Comparison of ENCODE assay signal across 8 mouse cellular contexts in genomic region chr10:80677128-80677875, GRCm38 (mm10). TPM values are rescaled to one million over a fixed set of nuclear protein-coding genes. Genes with fewer than 3 reads are reported as not detected.
DNase-seq lines count a peak whose midpoint lies in the region; ATAC-seq lines count a peak whose summit lies in the region.

No protein-coding gene starts in this region.

- 28% methylated on average over 9 of the region's 9 CpGs for WGBS in embryonic facial prominence, embryonic 14.5 days
- WGBS in intestine, embryonic 14.5 days, result 29% methylated on average over 9 of the region's 9 CpGs
- 46% methylated on average over 9 of the region's 9 CpGs for WGBS in midbrain, embryonic 11.5 days

- H3K36me3 ChIP-seq in embryonic facial prominence, embryonic 14.5 days (ENCODE audit: control insufficient read depth, insufficient read depth, low read length), result peaks cover 20% of the 10 kb centered on the region
- H3K36me3 ChIP-seq in intestine, embryonic 14.5 days (ENCODE audit: control insufficient read depth, insufficient read depth, low read length), result peaks cover 10% of the 10 kb centered on the region; the same call in 1 of the 2 replicates
- H3K36me3 ChIP-seq in midbrain, embryonic 11.5 days (ENCODE audit: control insufficient read depth, insufficient read depth, low read length), result no peaks in the 10 kb centered on the region

- peak overlapping the region; percentile 85 for H3K9ac ChIP-seq in embryonic facial prominence, embryonic 14.5 days (ENCODE audit: low read depth, low read length)
- peak overlapping the region; percentile 54 for H3K9ac ChIP-seq in intestine, embryonic 14.5 days (ENCODE audit: low read length)
- peak overlapping the region; percentile 77 for H3K9ac ChIP-seq in midbrain, embryonic 11.5 days (ENCODE audit: low read length)

- H3K27ac ChIP-seq in embryonic facial prominence, embryonic 14.5 days (replicated peaks; ENCODE audit: low read depth, low read length), result peak overlapping the region; percentile 98
- H3K27ac ChIP-seq in intestine, embryonic 14.5 days (ENCODE audit: low read depth), result peak overlapping the region; percentile 97
- peak overlapping the region; percentile 90 for H3K27ac ChIP-seq in midbrain, embryonic 11.5 days (ENCODE audit: low read depth, low read length)

- no peaks in the 10 kb centered on the region for H3K27me3 ChIP-seq in embryonic facial prominence, embryonic 14.5 days (replicated peaks; ENCODE audit: control insufficient read depth, insufficient read depth, low read length)
- H3K27me3 ChIP-seq in intestine, embryonic 14.5 days (replicated peaks; ENCODE audit: control insufficient read depth, insufficient read depth, low read length), result no peaks in the 10 kb centered on the region
- H3K27me3 ChIP-seq in midbrain, embryonic 11.5 days (ENCODE audit: control insufficient read depth, insufficient read depth, low read length), result no peaks in the 10 kb centered on the region

- H3K4me2 ChIP-seq in embryonic facial prominence, embryonic 14.5 days (ENCODE audit: low read depth, low read length), result peak overlapping the region; percentile 83
- peak overlapping the region; percentile 87 for H3K4me2 ChIP-seq in intestine, embryonic 14.5 days (ENCODE audit: low read length)
- peak overlapping the region; percentile 92 for H3K4me2 ChIP-seq in midbrain, embryonic 11.5 days

- DNase-seq in adrenal gland, postnatal 14 days, result peak; percentile 58
- no peak for DNase-seq in adrenal gland, adult 18-20 months (ENCODE audit: low spot score in 2 of 2)
- peak; percentile 78 for DNase-seq in A20 (ENCODE audit: low read depth, low spot score)
- DNase-seq in embryonic facial prominence, embryonic 14.5 days (ENCODE audit: low spot score), result peak; percentile 41
- no peak for DNase-seq in intestine, embryonic 14.5 days (ENCODE audit: low spot score)
- DNase-seq in midbrain, embryonic 11.5 days (ENCODE audit: low spot score, missing footprints), result no peak
- no peak for DNase-seq in yolk sac, embryonic 10.5 days (ENCODE audit: low spot score)
- no peak for DNase-seq in embryo, embryonic 9.5 days (ENCODE audit: extremely low spot score)

- H3K4me3 ChIP-seq in embryonic facial prominence, embryonic 14.5 days (ENCODE audit: low read depth, low read length), result peak overlapping the region; percentile 99
- peak overlapping the region; percentile 73 for H3K4me3 ChIP-seq in intestine, embryonic 14.5 days (ENCODE audit: low read depth, low read length)
- peak overlapping the region; percentile 98 for H3K4me3 ChIP-seq in midbrain, embryonic 11.5 days (ENCODE audit: low read depth, low read length)

- H3K9me3 ChIP-seq in embryonic facial prominence, embryonic 14.5 days (ENCODE audit: control insufficient read depth, low read length), result no peaks in the 10 kb centered on the region
- H3K9me3 ChIP-seq in intestine, embryonic 14.5 days (ENCODE audit: control insufficient read depth, low read length), result no peaks in the 10 kb centered on the region
- no peaks in the 10 kb centered on the region for H3K9me3 ChIP-seq in midbrain, embryonic 11.5 days (ENCODE audit: control insufficient read depth, low read length)

- H3K4me1 ChIP-seq in embryonic facial prominence, embryonic 14.5 days (ENCODE audit: control insufficient read depth, insufficient read depth, low read length), result peaks cover 41% of the 10 kb centered on the region
- peaks cover 43% of the 10 kb centered on the region for H3K4me1 ChIP-seq in intestine, embryonic 14.5 days (replicated peaks; ENCODE audit: control insufficient read depth, insufficient read depth, low read length)
- H3K4me1 ChIP-seq in midbrain, embryonic 11.5 days (ENCODE audit: control insufficient read depth, insufficient read depth, low read length), result peaks cover 37% of the 10 kb centered on the region

- ATAC-seq in embryonic facial prominence, embryonic 14.5 days (ENCODE audit: low read depth), result no peak
- no peak for ATAC-seq in intestine, embryonic 14.5 days (replicated peaks; ENCODE audit: low FRiP score, low TSS enrichment, low read depth)
- 0 out of 2 replicates have a peak, but pooled peaks have one; percentile 5 for ATAC-seq in midbrain, embryonic 11.5 days (ENCODE audit: low FRiP score)

RNA-seq across cellular contexts. Expression of gene Mknk2, which starts 0.6 kb away (rescaled TPM):
- total RNA-seq in adrenal gland, postnatal 14 days (2021), result 224 and 226 TPM in 2 replicates
- total RNA-seq in adrenal gland, adult 18-20 months (2021), result 100 to 1,000 TPM; 162 to 331 TPM
- polyA plus RNA-seq in embryonic facial prominence, embryonic 14.5 days (2014; fragmentation: Nextera tagmentation; extraction: Ambion mirVana), result 84.6 and 86.7 TPM in 2 replicates
- 68.2 and 71.1 TPM in 2 replicates for polyA plus RNA-seq in intestine, embryonic 14.5 days (2014; fragmentation: Nextera tagmentation; extraction: Ambion mirVana)
- 42.0 and 49.4 TPM in 2 replicates for polyA plus RNA-seq in midbrain, embryonic 11.5 days (2014; fragmentation: Nextera tagmentation; extraction: Ambion mirVana)

RNA-seq across cellular contexts. Expression of gene Btbd2, which starts 20.4 kb away (rescaled TPM):
- total RNA-seq in adrenal gland, postnatal 14 days (2021), result 53.5 and 58.0 TPM in 2 replicates
- 10 to 100 TPM; 51.4 to 58.5 TPM for total RNA-seq in adrenal gland, adult 18-20 months (2021)
- 71.6 and 81.2 TPM in 2 replicates for polyA plus RNA-seq in embryonic facial prominence, embryonic 14.5 days (2014; fragmentation: Nextera tagmentation; extraction: Ambion mirVana)
- polyA plus RNA-seq in intestine, embryonic 14.5 days (2014; fragmentation: Nextera tagmentation; extraction: Ambion mirVana), result 55.8 and 73.1 TPM in 2 replicates
- polyA plus RNA-seq in midbrain, embryonic 11.5 days (2014; fragmentation: Nextera tagmentation; extraction: Ambion mirVana), result 43.8 and 51.7 TPM in 2 replicates

RNA-seq across cellular contexts. Expression of gene Mob3a, which starts 24.5 kb away (rescaled TPM):
- total RNA-seq in adrenal gland, postnatal 14 days (2021), result 12.8 and 24.1 TPM in 2 replicates
- 10 to 100 TPM; 16.1 to 29.6 TPM for total RNA-seq in adrenal gland, adult 18-20 months (2021)
- 31.2 and 37.0 TPM in 2 replicates for polyA plus RNA-seq in embryonic facial prominence, embryonic 14.5 days (2014; fragmentation: Nextera tagmentation; extraction: Ambion mirVana)
- polyA plus RNA-seq in intestine, embryonic 14.5 days (2014; fragmentation: Nextera tagmentation; extraction: Ambion mirVana), result 38.6 and 47.1 TPM in 2 replicates
- 50.2 and 52.7 TPM in 2 replicates for polyA plus RNA-seq in midbrain, embryonic 11.5 days (2014; fragmentation: Nextera tagmentation; extraction: Ambion mirVana)

RNA-seq across cellular contexts. Expression of gene Izumo4, which starts 24.7 kb away (rescaled TPM):
- 12.1 and 12.6 TPM in 2 replicates for total RNA-seq in adrenal gland, postnatal 14 days (2021)
- 10 to 100 TPM; 11.0 to 18.0 TPM for total RNA-seq in adrenal gland, adult 18-20 months (2021)
- polyA plus RNA-seq in embryonic facial prominence, embryonic 14.5 days (2014; fragmentation: Nextera tagmentation; extraction: Ambion mirVana), result 10.3 and 14.4 TPM in 2 replicates
- polyA plus RNA-seq in intestine, embryonic 14.5 days (2014; fragmentation: Nextera tagmentation; extraction: Ambion mirVana), result 15.5 and 15.9 TPM in 2 replicates
- 6.7 and 6.9 TPM in 2 replicates for polyA plus RNA-seq in midbrain, embryonic 11.5 days (2014; fragmentation: Nextera tagmentation; extraction: Ambion mirVana)

RNA-seq across cellular contexts. Expression of gene Csnk1g2, which starts 54.7 kb away (rescaled TPM):
- 105 and 108 TPM in 2 replicates for total RNA-seq in adrenal gland, postnatal 14 days (2021)
- 100 to 1,000 TPM; 134 to 140 TPM for total RNA-seq in adrenal gland, adult 18-20 months (2021)
- 104 and 125 TPM in 2 replicates for polyA plus RNA-seq in embryonic facial prominence, embryonic 14.5 days (2014; fragmentation: Nextera tagmentation; extraction: Ambion mirVana)
- 66.5 and 116 TPM in 2 replicates for polyA plus RNA-seq in intestine, embryonic 14.5 days (2014; fragmentation: Nextera tagmentation; extraction: Ambion mirVana)
- 73.6 and 86.9 TPM in 2 replicates for polyA plus RNA-seq in midbrain, embryonic 11.5 days (2014; fragmentation: Nextera tagmentation; extraction: Ambion mirVana)

Comparison
In these comparisons a context has a peak if more than half of its experiments do, and no peak if none do; other contexts are left out.
1. DNase-seq: peak in adrenal gland, postnatal 14 days (single experiment), A20 (single experiment) and embryonic facial prominence, embryonic 14.5 days (single experiment); none in adrenal gland, adult 18-20 months (0 of 2), intestine, embryonic 14.5 days (single experiment), midbrain, embryonic 11.5 days (single experiment), yolk sac, embryonic 10.5 days (single experiment) and embryo, embryonic 9.5 days (single experiment).
2. Peak in every context shown above with its lines, with median percentiles within 50 percentile points of each other: H3K27ac ChIP-seq, H3K4me2 ChIP-seq, H3K4me3 ChIP-seq and H3K9ac ChIP-seq.